Mouse (Mus musculus): ENCODE results near the gene Fbxo24.

Gene Fbxo24

GRCm38 (mm10) chr5:137628498-137629305 lies at the start of gene Fbxo24, which contains the start of the genes Lrch4 and Gm20605:
Fbxo24 (minus strand) TSS chr5:137629002.
Lrch4 (plus strand) TSS chr5:137629121.
Gm20605 (plus strand) TSS chr5:137629175.
- peak; percentile 100 for DNase-seq (ENCODE audit: low read depth)

GRCm38 (mm10) chr5:137677859-137678258 lies 49.1 kb upstream of the Fbxo24 start:
- no peak for DNase-seq (ENCODE audit: low read depth)

GRCm38 (mm10) chr5:137674786-137675185 lies 46.0 kb upstream of the Fbxo24 start:
- DNase-seq (ENCODE audit: low read depth), result no peak

- peak; percentile 75 for DNase-seq (ENCODE audit: low read depth)
Measured at GRCm38 (mm10) chr5:137673015-137673414, 44.2 kb upstream of the Fbxo24 start.

GRCm38 (mm10) chr5:137672361-137672760 lies 43.6 kb upstream of the Fbxo24 start:
- no peak for DNase-seq (ENCODE audit: low read depth)

GRCm38 (mm10) chr5:137671443-137672240 lies 42.8 kb upstream of the Fbxo24 start:
- DNase-seq (ENCODE audit: low read depth), result no peak

- no peak for DNase-seq (ENCODE audit: low read depth)
Measured at GRCm38 (mm10) chr5:137670240-137670639, 41.4 kb upstream of the Fbxo24 start.

- no peak for DNase-seq (ENCODE audit: low read depth)
Measured at GRCm38 (mm10) chr5:137668971-137669370, 40.2 kb upstream of the Fbxo24 start.

GRCm38 (mm10) chr5:137663057-137663456 lies 34.3 kb upstream of the Fbxo24 start:
- DNase-seq (ENCODE audit: low read depth), result no peak

- DNase-seq (ENCODE audit: low read depth), result no peak
Measured at GRCm38 (mm10) chr5:137660064-137660688, 31.4 kb upstream of the Fbxo24 start.

GRCm38 (mm10) chr5:137656977-137657376 lies 28.2 kb upstream of the Fbxo24 start:
- peak; percentile 54 for DNase-seq (ENCODE audit: low read depth)

GRCm38 (mm10) chr5:137654746-137655145 lies 25.9 kb upstream of the Fbxo24 start:
- DNase-seq (ENCODE audit: low read depth), result no peak

- DNase-seq (ENCODE audit: low read depth), result no peak
Measured at GRCm38 (mm10) chr5:137653366-137653765, 24.6 kb upstream of the Fbxo24 start.

GRCm38 (mm10) chr5:137652474-137652873 lies 23.7 kb upstream of the Fbxo24 start:
- no peak for DNase-seq (ENCODE audit: low read depth)

GRCm38 (mm10) chr5:137649669-137650571 lies 21.1 kb upstream of the Fbxo24 start:
- DNase-seq (ENCODE audit: low read depth), result no peak

GRCm38 (mm10) chr5:137649251-137649650 lies 20.4 kb upstream of the Fbxo24 start:
- DNase-seq (ENCODE audit: low read depth), result no peak

- no peak for DNase-seq (ENCODE audit: low read depth)
Measured at GRCm38 (mm10) chr5:137647827-137648601, 19.2 kb upstream of the Fbxo24 start.

- DNase-seq (ENCODE audit: low read depth), result no peak
Measured at GRCm38 (mm10) chr5:137645652-137646091, 16.9 kb upstream of the Fbxo24 start, which contains the start of gene Irs3. Irs3 (minus strand) TSS chr5:137645714.

GRCm38 (mm10) chr5:137645091-137645651 lies 16.4 kb upstream of the Fbxo24 start:
- no peak for DNase-seq (ENCODE audit: low read depth)

- DNase-seq (ENCODE audit: low read depth), result no peak
Measured at GRCm38 (mm10) chr5:137644484-137644883, 15.7 kb upstream of the Fbxo24 start.
